Mouse (Mus musculus) gastrocnemius, postnatal 10 days (tissue): ENCODE data around the gene Kif1c. TPM values are rescaled to one million over a fixed set of nuclear protein-coding genes. Genes with fewer than 3 reads are reported as not detected.

Experiments
- DNase-seq: peaks from one replicate; pipeline ENCODE4 v3.0.0; 2021; ENCODE audit warnings: mixed read lengths
- total RNA-seq, 2 experiments: library from RNA; stranded (reverse); gene quantifications; 2 replicates each; pipeline ENCODE4 v1.2.3; 2021

Gene Kif1c
- total RNA-seq, 2 experiments from 2014 or later: 195 to 205 TPM

DNA sequence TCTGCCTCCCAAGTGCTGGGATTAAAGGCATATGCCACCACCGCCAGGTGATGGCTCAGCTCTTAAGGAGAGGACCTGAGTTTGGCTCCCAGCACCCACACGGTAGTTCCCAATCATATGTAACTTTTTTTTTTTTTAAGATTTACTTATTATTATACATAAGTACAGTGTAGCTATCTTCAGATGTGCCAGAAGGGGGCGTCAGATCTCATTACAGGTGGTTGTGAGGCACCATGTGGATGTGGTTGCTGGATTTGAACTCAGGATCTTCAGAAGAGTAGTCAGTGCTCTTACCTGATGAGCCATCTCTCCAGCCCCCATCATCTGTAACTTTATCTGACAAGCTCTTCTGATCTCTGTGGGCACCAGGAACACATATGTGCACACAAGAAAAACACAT lies 3.0 kb upstream of the Kif1c start:
- DNase-seq: no peak

DNA sequence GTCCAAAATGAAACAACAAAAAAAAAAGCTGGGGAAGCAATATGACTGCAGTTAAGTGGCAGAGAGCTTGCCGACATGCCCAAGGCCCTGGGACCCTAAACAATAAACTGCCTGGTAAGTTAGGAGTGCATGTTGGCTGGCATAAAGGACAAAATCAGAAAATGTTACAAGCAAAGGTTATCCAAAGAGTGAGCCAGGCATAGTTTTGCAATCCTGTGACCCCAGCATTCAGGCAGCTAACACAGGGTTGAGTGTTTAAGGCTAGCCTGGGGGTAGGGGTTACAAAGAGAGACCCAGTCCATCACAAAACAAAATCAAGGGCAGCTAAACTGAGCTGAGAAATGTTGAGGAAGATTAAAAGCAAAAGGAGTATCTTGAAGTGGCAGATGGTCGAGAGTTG lies 1.3 kb upstream of the Kif1c start:
- DNase-seq: no peak

DNA sequence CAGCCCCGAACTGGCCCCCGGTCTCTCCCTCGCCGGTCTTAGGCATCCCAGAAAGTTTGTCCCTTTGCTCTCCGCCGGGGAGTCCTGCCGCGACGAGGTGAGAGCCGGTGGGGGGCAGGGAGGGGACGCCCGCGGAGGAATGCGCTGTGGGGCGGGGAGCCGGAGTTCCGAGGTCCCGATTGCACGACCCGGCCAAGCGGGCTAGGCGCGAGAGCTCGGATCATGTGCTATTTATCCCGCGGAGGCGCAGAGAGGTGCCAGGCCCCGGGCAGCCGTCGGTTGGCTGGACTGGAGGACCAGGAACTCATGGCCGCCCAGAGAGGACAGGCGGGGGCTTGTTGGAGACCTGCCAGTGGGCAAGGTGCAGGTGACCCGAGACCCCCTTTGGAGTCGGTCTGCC lies 265 bp downstream of the Kif1c start:
- peak; percentile 81 for DNase-seq

DNA sequence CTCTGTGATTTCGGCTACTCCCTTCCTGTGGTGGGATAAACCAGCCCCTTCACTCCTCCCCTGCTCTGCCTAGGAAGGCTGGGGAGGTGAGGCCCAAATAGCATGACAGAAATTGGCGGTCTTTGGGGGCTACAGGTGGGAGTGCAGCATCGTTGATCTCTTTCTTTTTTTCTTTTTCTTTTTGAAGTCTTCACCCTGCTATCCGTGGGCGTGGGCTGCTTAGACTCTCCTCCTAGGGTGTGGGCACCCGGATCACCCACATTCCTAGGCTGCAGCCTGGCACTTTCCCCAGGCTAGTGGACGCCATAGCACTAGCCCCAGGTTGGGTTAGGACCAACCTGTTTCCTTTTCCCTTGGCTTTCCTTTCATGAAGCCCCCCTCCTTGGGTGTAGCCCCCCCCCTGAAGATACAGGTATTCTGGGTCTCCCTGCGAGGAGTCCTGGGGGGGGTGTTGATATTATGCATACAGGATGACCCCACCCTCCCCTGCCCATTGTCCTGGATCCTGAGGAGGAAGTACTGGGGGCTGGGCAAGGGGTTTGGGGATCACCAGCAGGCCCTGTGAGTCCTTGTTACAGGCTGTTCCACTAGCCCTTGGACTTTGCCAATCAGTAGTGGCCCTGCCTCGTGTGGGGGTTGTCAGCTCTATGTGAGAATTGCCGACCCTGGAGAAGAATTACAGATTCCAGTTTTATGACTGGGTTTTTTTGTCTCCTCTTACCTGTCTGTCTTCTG lies 1.0 kb downstream of the Kif1c start:
- no peak for DNase-seq

DNA sequence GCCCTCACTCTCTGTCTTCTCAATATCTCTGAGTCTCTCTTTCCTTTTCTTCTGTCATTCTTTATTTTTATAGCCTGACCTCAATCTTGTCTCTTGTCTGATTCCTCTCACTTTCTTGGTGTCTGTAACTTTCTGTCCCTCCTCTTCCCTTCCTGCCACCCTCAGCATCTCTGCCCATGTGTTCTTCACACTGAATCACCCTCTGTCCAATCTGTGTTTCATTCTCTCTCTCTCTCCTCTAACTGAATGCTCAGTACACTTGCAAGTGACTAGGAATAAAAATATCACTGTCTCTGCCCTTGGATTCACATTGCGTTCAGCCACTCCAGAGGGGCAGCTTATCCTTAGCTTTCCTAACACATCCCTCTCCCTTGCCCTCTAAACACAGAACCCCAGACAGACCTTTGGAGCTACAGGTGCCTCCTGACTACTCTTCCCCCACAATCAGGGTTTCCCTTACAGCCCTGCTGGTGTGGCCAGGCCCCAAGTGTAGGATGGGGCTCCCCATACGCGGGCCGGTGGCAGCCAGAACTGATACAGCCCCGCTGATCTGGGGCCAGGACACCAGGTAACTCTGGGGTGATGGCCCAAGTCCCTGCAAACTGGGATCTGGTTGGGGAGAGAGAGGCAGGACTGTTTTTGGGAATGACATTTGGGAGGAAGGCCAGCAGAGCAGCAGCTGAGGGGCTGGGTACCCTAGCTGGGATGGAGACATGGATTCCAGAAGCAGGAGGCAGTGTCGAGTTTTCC lies 1.8 kb downstream of the Kif1c start:
- DNase-seq: no peak

DNA sequence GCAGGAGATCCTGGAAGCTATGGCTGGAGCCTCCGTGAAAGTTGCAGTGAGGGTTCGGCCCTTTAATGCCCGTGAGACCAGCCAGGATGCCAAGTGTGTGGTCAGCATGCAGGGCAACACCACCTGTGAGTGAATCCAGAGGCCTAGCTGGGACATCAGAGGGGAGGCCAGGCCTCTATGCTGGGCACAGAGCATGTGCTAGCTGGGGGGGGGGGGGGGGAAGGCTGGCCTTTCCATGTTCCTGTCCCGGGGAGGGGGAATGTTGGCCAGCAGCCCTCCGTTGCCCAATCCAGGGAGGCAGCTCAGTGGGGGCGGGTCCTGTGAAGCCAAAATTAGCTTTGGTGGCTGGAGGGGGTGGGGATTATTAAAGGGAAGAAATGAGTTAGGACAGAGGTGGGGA lies 2.4 kb downstream of the Kif1c start:
- DNase-seq: peak; percentile 41

DNA sequence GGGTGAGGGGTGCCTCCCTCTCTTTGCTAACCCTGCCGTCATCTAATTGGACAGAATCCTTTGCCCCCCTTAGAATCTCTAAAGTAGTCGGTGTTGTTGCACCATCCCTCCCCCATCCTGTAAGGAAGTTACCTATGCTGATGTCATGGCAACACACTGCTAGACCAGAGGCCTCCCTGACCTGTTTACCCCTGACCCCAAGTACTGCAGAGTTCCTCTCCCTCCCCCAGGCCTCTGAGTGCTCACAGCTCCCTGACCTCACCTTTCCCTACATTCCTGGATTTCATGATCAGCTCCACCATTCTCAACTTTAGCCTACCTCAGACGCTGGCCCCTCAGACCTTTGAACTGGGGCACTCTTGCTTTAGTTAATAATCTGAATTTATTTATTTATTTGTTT lies 5.8 kb downstream of the Kif1c start:
- DNase-seq: no peak

DNA sequence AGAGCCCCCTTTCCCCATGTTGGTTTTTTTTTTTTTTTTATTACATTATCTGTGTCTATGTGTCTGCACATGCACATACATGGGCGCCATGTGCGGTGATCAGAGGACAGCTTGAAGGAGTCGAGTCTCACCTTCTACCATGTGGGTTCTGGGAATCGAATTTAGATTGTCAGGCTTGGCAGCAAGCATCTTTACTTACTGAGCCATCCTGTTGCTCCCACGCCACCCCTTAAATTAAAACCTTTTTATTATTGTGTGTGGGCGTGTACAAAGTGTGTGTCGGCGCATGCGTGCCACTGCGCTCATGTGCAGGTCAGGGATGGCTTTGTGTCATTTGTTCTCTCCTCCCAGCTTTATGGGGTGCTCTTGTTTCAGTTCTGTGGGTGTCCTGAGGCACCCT lies 10.7 kb downstream of the Kif1c start:
- DNase-seq: no peak

DNA sequence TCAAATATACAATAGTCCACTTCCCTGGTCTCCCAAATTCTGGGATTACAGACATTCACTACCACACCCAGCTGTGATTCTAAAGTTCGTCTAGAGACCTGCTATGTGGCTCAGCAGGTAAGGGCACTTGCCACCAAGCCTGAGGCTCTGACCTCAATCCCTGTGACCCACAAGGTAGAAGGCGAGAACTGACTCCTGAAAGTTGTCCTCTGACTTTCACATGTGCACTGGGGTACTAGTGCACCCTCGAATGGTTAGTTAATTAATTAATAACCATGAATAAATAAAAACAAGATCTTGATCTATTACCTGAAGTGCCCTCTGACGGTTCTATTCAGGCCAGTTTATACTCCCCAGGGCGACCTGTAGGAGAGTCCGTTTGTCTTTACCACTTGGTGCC lies 12.9 kb downstream of the Kif1c start:
- no peak for DNase-seq

DNA sequence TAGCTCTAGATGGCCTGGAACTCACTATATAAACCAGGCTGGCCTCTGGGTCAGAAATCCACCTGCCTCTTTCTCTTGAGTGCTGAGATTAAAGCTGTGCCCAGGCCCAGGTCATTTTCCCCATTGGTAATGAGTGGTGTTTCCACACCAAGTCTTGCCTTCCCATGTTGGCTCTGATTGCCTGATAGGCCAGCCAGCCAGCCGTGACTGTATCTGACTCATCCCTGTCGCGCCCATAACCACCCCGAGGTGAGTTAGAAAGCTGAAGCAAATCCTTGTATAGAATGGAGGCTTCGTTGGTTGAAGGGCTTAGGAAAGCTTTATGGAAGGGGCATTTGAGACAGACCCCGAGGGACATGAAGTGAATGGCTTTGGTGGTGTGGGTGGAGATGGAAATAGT lies 15.5 kb downstream of the Kif1c start:
- no peak for DNase-seq

DNA sequence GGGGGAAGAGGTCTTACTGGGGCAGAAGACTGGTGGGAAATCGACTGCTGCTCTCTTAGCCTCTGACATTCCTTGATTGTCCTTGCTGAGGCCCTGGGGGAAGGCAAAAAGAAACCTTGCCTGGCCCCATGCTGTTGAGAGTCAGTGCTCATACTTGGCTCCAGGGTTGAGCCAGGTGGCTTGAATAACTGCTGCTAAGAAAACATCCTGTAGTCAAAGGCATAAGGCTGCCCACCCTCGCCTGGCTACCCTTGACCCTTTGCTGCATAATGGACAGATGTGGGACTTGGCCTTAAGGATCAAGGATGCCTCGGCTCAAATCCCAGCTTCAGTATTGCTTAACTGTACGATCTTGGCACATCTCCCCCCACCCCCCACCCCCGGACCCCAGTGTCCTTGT lies 18.1 kb downstream of the Kif1c start:
- DNase-seq: no peak

DNA sequence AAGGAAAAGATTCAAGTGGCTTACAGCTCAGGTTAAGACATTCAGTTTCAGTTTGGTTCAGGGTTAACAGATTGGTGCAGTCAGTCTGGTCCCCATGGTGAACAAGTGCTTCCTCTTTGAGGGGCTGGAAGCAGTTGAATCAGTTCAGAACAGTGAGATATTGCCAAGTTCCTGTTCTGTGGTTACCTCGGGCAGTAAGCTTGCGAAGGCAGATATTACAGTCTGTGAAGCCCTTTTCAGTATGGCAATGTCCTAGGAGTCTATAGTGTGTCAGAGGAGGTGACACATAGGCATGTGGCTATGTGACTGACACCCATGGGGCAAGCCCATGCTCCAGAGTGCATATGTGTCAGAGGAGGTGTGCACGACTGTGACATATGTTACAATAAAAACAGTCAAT lies 20.2 kb downstream of the Kif1c start:
- no peak for DNase-seq

DNA sequence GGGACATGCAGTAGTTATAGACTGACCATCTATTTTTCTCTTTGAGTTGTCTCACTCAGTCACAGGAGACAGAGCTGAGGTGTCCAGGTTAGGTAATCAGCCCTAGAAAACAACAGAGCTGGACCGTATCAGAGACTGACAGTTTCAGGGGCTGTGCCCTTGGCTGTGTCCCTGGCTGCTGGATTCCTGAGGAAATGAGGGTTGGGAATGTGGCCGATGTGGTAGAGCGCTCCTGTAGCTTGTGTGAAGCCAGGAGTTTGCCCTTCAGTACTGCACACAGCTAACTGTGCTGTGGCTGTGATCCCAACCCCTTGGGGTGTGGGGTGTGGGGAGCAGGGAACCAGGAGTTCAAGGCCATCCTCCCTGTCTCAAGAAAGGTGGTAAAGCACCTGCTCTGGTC lies 20.7 kb downstream of the Kif1c start:
- DNase-seq: no peak

DNA sequence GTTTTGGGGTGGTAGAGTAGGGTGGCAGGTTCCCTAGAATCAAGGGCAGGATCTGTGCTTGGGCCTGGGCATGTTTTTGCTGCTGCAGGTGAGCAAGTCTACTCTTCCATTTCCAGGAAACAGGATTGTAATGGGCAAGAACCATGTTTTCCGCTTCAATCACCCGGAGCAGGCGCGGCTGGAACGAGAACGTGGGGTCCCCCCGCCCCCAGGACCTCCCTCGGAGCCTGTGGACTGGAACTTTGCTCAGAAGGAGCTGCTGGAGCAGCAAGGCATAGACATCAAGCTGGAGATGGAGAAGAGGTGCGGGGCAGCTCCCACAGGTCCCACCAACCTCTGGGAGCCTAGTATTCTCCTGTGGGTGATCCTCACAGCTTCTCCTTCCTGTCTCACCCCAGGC lies 24.4 kb downstream of the Kif1c start:
- DNase-seq: no peak

DNA sequence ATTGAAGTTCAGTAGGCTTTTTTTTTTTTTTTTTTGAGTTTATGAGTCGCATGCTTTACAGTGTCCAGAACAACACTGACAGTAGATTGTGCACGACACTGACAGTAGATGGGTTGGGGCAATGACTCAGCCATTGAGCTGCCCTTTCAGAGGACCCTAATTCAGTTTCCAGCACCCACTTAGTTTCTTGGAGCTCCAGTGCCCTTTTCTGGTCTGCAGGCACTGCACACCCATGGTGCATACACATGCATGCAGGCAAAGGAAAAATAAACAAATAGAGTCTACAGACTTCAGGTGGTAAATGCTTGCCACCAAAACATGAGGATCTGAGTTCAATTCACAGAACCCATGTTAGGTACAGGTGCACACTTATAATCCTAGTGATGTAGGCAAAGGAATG lies 26.2 kb downstream of the Kif1c start:
- no peak for DNase-seq

DNA sequence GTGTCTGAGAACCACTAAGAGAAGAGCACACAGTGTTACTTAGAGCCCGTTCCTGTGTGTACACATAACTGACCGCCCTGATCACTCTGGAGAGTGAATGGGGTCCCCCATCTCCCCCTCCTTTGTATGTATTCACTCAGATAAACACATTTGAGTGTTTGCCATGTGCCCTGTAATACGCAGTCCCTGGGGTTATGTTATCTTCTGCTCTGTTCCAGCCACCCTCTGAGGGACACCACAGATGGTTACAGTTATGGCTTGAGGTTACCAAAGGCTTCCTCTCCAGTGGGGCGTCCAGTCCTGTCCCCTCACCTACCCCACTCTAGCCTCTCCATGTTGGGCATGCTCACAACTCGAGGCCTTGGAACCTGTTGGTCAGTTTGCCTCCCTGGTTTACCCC lies 27.0 kb downstream of the Kif1c start:
- no peak for DNase-seq

DNA sequence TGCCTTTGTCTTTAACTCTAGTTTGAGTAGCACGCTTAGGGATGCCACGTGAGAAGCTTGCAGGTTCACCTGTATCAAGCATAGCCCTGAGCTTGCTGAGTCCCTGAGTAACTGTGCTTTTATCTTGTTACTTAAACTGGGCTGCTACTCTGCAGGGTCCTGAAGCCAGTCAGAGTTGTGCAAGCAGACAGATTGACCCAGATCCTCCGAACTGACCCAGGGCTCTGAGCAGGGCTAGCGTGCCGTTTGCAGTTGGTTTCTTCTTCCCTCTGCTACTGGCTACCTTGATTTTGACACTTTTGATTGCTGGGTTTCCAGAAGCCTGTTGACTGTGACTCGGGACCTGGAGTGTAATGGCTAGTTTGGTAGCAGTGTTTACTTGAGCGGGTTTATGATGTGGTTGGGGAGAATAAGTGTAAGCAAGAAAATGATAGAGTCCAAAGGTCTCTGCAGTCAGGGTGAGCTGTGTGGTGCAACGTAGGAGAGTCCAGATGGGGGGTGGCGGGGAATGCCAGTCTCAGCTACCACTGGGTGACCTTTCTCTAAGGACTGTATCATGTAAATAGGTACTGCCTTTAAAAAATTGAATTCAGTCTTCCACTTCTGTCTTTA lies 30.2 kb downstream of the Kif1c start:
- no peak for DNase-seq

DNA sequence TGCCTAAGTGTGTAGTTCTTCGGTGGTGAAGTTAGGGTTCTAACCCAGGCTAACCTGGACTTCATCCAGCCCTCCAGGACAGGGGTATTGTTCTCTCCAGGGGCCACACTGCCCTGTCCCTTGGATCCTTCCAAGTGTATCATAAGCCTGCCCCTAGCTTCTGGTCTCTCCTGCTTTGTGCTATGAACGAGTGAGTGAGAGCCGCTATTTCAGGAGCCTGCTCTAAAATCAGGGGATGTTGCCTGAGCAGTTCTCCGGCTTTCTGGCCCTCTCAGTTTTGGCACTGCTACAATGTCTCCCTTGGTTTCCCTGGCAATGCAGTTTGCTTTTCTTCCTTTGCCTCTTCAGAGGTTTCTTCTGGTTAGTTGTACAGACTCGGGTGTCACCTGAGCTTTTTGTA lies 30.8 kb downstream of the Kif1c start:
- DNase-seq: no peak

DNA sequence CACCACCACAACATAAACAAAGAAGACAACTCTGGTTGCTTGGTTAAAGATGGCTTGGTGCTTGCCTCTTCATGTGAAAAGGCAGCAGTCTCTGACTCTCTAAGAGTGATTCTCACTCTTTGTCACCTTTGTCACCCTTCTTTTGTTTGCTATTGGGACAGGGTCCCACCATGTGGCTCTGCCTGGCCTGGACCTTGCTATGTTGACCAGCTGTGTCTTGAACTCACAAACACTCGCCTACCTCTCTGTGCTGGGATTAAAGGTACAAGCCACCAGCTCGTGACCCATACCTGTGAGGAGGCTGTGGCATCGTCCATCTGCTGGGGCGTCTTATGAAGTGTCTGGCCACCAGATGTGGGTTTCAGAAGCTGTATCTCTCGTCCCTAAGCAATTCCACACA lies 32.9 kb downstream of the Kif1c start:
- DNase-seq: no peak

DNA sequence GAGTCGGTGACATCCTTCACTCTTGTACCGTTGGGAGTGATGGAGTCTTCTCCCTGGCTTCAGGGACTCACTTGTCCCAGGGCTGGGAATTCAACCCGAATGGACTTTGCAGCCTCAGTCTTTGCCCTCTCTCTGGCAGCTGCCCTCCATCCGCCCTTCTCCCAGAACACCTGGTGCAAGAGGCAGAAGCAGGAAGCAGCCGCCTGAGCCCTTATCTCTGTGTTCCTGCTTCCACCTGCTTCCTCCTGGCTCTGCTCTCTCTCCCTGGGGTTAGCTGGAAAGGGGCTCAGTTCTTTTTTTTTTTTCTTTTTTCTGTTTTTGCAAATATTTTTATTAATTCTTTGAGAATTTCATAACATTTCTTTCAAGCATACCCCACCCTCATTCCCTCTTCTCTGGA lies 37.4 kb downstream of the Kif1c start:
- no peak for DNase-seq

DNA sequence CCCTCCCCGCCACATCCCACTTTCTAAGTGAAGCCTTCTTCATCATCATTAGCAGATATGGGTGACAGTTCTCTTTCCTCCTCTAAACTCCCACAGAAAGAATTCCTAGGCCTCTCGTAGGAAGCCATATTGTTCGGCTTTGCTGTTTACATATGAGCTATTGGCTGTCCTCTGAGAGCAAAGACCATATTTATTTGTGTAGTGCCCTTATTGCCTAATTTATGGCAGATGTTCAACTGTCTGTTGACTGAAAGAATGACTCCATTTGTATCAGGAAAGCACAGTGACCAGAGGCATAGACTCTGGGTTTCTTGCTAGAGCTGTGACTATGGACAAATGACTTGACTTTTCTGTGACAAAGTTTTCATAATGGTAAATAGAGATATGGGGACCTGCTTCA lies 41.3 kb downstream of the Kif1c start:
- no peak for DNase-seq

DNA sequence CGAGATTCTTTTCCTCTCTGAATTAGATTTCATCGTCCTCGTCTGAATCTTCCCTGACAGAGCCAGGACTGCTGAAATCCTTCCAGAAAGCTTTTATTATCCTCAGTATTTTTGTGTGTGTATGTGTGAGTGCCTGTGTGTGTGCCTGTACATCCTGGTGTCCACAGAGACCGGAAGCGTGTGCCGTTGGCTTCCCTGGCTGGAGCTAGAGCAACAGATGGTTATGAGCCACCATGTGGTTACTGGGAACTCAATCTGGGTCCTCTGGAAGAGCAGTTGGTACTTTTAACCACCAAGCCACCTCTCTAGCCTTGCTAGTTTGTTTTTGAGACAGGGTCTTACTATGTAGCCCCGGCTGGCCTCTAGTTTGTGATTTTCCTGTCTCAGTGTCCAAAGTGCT lies 41.8 kb downstream of the Kif1c start:
- DNase-seq: no peak

DNA sequence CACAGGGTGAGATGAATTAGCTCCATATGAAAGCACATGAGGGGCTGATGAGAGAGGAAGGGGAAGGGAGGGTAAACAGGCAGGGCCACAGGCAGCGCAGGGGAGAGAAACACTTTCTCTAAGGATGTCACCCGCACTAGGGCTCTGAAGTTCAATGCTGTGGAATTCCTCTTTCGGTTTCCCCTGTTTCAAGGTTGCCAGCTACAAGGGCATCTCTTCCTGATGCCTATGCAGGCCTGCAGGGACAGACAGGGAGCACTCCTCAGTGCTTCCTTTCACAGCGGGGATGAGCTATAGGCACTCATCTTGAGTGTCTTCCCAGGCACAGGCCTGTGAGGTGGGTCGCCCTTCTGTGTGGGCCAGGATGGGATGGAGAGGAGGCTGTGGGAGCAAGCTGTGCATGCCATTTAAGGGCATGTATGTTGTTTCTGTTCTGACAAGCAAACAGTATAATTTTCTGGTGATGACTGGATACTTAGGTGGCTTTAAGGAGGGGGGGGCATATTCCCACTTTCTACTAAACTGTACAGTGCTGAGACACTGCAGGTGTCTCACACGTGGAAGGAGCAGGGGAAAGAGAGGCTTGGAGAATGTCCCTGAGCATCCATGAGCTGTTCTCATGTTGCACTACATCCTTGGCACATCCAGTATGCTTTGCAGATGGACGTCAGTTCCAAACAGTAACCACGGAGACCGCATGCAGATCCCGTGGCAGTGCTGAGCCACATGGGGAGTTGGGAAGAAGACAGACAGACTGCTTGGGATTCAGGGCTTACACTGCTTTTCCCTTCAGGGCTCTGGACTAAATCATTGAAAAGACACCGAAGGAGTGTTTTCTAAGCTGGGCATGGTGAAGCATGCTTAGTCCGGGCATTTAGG lies 42.5 kb downstream of the Kif1c start:
- no peak for DNase-seq
